ENCODE assay signal across 9 mouse cellular contexts in genomic region chr3:86129757-86130156, GRCm38 (mm10). TPM values are rescaled to one million over a fixed set of nuclear protein-coding genes. Genes with fewer than 3 reads are reported as not detected.
DNase-seq lines count a peak whose midpoint lies in the region; ATAC-seq and TF ChIP-seq lines count a peak whose summit lies in the region.
"Had no signal": no experiment of that assay in that cellular context is flagged by ENCODE, and none has a peak within 500 bp of the region (broad histone marks: within the 10 kb centered on the region; RNA-seq: fewer than 3 reads in every experiment).

No protein-coding gene starts in this region.

- WGBS in forebrain, embryonic 15.5 days, result 11% methylated on average over 6 of the region's 6 CpGs
- 19% methylated on average over 6 of the region's 6 CpGs for WGBS in intestine, postnatal 0 days
- 16% methylated on average over 6 of the region's 6 CpGs for WGBS in limb, embryonic 10.5 days

- no peak overlapping the region for H3K27ac ChIP-seq in forebrain, embryonic 15.5 days (replicated peaks)
- H3K27ac ChIP-seq in intestine, postnatal 0 days (ENCODE audit: low read depth, low read length), result no peak overlapping the region
- H3K27ac ChIP-seq in limb, embryonic 10.5 days, result no peak overlapping the region

- no peak overlapping the region for H3K4me3 ChIP-seq in forebrain, embryonic 15.5 days
- H3K4me3 ChIP-seq in intestine, postnatal 0 days (ENCODE audit: low read depth, low read length), result no peak overlapping the region
- no peak overlapping the region for H3K4me3 ChIP-seq in limb, embryonic 10.5 days
- H3K4me3 ChIP-seq: megakaryocyte, embryonic 14.5 days had no signal

- H3K36me3 ChIP-seq in forebrain, embryonic 15.5 days, result 0 out of 2 replicates have a peak, but pooled peaks cover 2% of the 10 kb centered on the region
- peaks cover 37% of the 10 kb centered on the region for H3K36me3 ChIP-seq in intestine, postnatal 0 days (ENCODE audit: control insufficient read depth, insufficient read depth)
- H3K36me3 ChIP-seq in limb, embryonic 10.5 days, result peaks cover 32% of the 10 kb centered on the region

- no peaks in the 10 kb centered on the region for H3K27me3 ChIP-seq in forebrain, embryonic 15.5 days
- no peaks in the 10 kb centered on the region for H3K27me3 ChIP-seq in intestine, postnatal 0 days (replicated peaks; ENCODE audit: control insufficient read depth, insufficient read depth, low read length)
- no peaks in the 10 kb centered on the region for H3K27me3 ChIP-seq in limb, embryonic 10.5 days (ENCODE audit: low read depth, poor library complexity, severe bottlenecking)
- H3K27me3 ChIP-seq: megakaryocyte, embryonic 14.5 days had no signal

- H3K4me2 ChIP-seq in forebrain, embryonic 15.5 days (replicated peaks), result no peak overlapping the region
- H3K4me2 ChIP-seq in intestine, postnatal 0 days (replicated peaks; ENCODE audit: low read depth), result no peak overlapping the region

- TF ChIP-seq CTCF in intestine, postnatal 0 days (IDR thresholded peaks at IDR 0.05; ENCODE audit: low read depth), result peak; percentile 86

- H3K4me1 ChIP-seq in forebrain, embryonic 15.5 days, result no peaks in the 10 kb centered on the region
- no peaks in the 10 kb centered on the region for H3K4me1 ChIP-seq in intestine, postnatal 0 days (replicated peaks; ENCODE audit: control insufficient read depth, insufficient read depth, low read length)
- 0 out of 2 replicates have a peak, but pooled peaks cover 2% of the 10 kb centered on the region for H3K4me1 ChIP-seq in limb, embryonic 10.5 days

- DNase-seq in urinary bladder, postnatal 14 days (ENCODE audit: low spot score), result peak; percentile 70
- DNase-seq in urinary bladder, postnatal 10 days (ENCODE audit: low spot score), result no peak
- peak; percentile 78 for DNase-seq in limb, embryonic 10.5 days (ENCODE audit: low spot score)
- peak; percentile 35 to 58 for DNase-seq in natural killer cell, adult 2 months (ENCODE audit: low spot score in 2 of 2)
- peak; percentile 63 for DNase-seq in thymus, postnatal 14 days

- peak; percentile 61; the same call in 1 of the 2 replicates for ATAC-seq in cerebellum, adult (ENCODE audit: insufficient number of reproducible peaks, low FRiP score, low TSS enrichment)
- ATAC-seq in forebrain, embryonic 15.5 days (replicated peaks), result peak; percentile 64; the same call in 1 of the 2 replicates
- no peak for ATAC-seq in intestine, postnatal 0 days

- no peaks in the 10 kb centered on the region for H3K9me3 ChIP-seq in forebrain, embryonic 15.5 days
- H3K9me3 ChIP-seq in intestine, postnatal 0 days (ENCODE audit: control insufficient read depth), result no peaks in the 10 kb centered on the region
- no peaks in the 10 kb centered on the region for H3K9me3 ChIP-seq in limb, embryonic 10.5 days (replicated peaks)
- H3K9me3 ChIP-seq: megakaryocyte, embryonic 14.5 days had no signal

- no peak overlapping the region for H3K9ac ChIP-seq in forebrain, embryonic 15.5 days (replicated peaks)
- H3K9ac ChIP-seq in intestine, postnatal 0 days (ENCODE audit: low read depth, low read length), result no peak overlapping the region

RNA-seq across cellular contexts. Expression of gene Rps3a1, which starts 12.7 kb away (rescaled TPM):
- 707 and 713 TPM in 2 replicates for polyA plus RNA-seq in forebrain, embryonic 15.5 days (2015; fragmentation: Nextera tagmentation; extraction: Ambion mirVana)
- polyA plus RNA-seq in intestine, postnatal 0 days (2015; fragmentation: Nextera tagmentation; extraction: Ambion mirVana), result 788 and 816 TPM in 2 replicates
- polyA plus RNA-seq in limb, embryonic 10.5 days (2016; fragmentation: Nextera tagmentation; extraction: Ambion mirVana), result 1,202 and 1,379 TPM in 2 replicates
